Mouse (Mus musculus): ENCODE measurements around the gene Mnat1. TPM values are rescaled to one million over a fixed set of nuclear protein-coding genes. Genes with fewer than 3 reads are reported as not detected.
"Not testable (repeated sequence)": the region's sequence is repeated elsewhere in the genome, so short reads cannot be mapped to it uniquely, and the experiment has no call there.

Mnat1 gene
- 30.7 and 33.3 TPM in 2 replicates for polyA plus RNA-seq (2015; fragmentation: Nextera tagmentation; extraction: Ambion mirVana)

DNA sequence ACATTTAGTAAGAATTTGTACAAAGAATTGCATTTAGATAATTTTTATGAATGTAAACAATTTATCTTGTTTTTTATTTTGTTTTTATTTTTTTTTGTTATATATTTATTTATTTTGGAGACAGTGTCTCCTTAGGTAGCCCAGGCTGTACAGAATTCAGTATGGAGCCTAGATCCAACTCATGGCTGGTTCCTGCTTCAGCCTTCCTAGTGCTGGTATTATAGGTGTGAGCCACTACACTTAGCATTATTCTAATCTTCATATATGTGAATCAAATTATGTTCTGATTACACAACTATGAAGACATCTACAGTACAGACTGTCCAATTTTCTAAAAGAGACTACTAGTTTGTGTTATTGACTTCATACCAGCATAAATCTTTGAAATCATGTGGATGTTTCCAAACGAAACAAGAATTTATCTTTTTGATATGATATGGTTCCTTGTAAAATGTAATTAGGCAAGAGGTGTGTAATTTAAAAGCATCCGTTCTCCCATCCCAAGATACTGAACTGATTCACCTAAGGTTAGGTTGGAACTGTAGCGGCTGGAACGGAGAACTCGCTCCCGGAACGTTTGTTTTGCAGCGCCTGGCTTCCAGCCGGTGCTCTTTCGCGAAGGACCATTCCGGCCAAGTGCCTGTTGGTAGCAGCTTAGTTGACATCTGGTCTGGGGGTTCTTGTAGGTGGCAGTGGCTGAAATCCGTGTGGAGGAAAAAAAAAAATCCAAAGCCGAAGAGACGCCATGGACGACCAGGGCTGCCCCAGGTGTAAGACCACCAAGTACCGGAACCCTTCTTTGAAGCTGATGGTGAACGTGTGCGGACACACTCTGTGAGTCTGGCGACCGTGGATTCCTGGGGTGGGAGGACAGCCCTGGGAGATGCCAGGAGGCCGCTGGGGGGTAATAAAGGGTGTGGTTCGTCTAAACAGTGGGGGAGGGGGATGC lies at the start of gene Mnat1:
Gene Mnat1 (plus strand): TSS at position 625 of the 949 bp plus-strand sequence.
- H3K4me3 ChIP-seq, result peak within 1 kb of the TSS; percentile 65
- peak within 1 kb of the TSS; percentile 85 for H3K9ac ChIP-seq
- H3K27me3 ChIP-seq, result no peaks in the 10 kb centered on the region
- H3K4me1 ChIP-seq, result peaks cover 5% of the 10 kb centered on the region
- peak within 1 kb of the TSS; percentile 76 for H3K27ac ChIP-seq
- no peaks in the 10 kb centered on the region for H3K9me3 ChIP-seq
- no peak for ATAC-seq (ENCODE audit: insufficient number of reproducible peaks, low FRiP score, low TSS enrichment, low read depth)
- under 1% methylated on average over 23 of the region's 23 CpGs for WGBS
- no peaks in the 10 kb centered on the region for H3K36me3 ChIP-seq
- peak within 1 kb of the TSS; percentile 50 for H3K4me2 ChIP-seq

DNA sequence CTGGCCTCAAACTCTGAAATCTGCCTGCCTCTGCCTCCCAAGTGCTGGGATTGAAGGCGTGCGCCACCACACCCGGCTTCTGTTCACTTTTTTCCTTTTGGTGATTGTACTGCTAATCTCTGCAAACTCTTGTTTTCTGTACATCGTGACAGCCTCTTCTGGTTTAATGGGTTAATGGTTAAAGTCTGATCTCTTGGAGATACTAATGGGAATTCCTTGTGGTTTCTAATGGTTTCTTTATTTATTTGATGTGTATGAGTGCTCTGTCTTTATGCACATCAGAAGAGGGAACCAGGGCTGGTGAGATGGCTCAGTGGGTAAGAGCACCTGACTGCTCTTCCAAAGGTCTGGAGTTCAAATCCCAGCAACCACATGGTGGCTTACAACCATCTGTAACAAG lies 41.7 kb upstream of the Mnat1 start:
- not testable (repeated sequence) for H3K4me2 ChIP-seq; H3K36me3 ChIP-seq; H3K4me1 ChIP-seq; H3K9me3 ChIP-seq; H3K27me3 ChIP-seq; H3K27ac ChIP-seq; ATAC-seq (ENCODE audit: insufficient number of reproducible peaks, low FRiP score, low TSS enrichment, low read depth); H3K9ac ChIP-seq; H3K4me3 ChIP-seq
- WGBS, result 85% methylated on average over 4 of the region's 4 CpGs

DNA sequence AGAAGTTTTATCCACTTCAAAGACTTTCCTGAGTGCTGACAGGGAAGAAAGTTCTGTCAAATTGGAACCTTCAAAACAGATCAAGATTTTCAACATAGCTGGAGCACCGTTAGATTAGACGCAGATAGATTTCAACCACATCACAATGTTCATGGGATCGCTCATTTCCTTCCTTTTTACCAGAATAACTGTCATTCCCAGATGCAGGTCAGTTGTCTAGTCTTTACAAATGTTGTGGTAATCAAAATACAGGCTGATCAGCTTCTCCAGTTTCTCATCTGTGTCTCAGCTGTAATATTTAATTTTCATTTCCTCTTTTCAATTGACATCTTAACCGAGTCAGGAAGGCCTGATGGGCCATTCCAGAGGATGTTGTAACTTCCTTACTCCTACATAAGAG lies 39.7 kb upstream of the Mnat1 start:
- Histone ChIP-seq H3K9ac (no peak overlapping the region), H3K9me3 (no peaks in the 10 kb centered on the region), H3K4me2 (no peak overlapping the region), H3K27ac (no peak overlapping the region), H3K27me3 (no peaks in the 10 kb centered on the region), H3K4me1 (no peaks in the 10 kb centered on the region), H3K36me3 (no peaks in the 10 kb centered on the region), H3K4me3 (no peak overlapping the region)
- WGBS, result 74% methylated on average over 4 of the region's 4 CpGs
- ATAC-seq (ENCODE audit: insufficient number of reproducible peaks, low FRiP score, low TSS enrichment, low read depth), result no peak

DNA sequence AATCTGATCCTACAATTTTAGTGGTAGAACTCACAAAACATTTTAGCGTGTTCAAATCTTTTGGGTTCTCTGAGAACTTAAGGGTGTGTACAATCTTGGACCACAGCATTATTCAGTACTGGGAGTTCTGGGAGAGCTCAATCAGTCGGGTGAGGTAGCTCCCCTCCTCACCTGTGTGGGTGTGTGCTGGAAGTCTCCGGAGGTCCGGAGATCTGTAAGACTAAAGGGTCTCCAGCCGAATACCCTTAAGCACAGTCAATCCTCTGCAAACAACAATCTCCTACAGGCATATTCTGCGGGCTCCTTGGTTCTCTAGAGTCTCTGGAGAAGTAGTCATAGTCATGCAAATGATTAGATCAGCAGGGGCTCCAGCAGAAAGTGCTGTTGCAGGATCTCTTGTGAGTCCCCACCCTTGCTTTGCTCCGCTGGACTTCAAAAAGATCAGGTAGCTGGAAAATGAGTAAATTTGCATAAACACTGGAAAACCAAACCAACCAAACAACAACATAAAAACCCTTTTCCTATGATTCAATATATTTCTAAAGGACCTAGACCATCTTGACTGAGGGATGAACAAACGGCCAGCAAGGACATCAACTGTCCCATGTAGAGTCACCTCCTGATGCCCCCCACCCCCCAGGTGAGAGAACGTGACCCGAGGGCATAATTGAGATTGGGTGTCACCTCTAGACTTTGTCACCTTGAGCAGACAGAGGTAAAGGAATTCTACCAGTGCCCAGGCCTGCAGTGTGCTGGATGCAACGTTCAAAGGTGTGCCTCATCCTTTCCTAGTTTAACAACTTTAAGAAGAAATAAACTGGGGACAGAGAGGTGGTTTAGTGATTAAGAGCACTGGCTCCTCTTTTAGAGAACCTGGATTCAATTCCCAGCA lies 37.5 kb upstream of the Mnat1 start:
- Histone ChIP-seq H3K9me3 (no peaks in the 10 kb centered on the region), H3K4me2 (no peak overlapping the region), H3K36me3 (no peaks in the 10 kb centered on the region), H3K27me3 (no peaks in the 10 kb centered on the region), H3K27ac (no peak overlapping the region), H3K9ac (no peak overlapping the region), H3K4me3 (no peak overlapping the region), H3K4me1 (no peaks in the 10 kb centered on the region)
- ATAC-seq (ENCODE audit: insufficient number of reproducible peaks, low FRiP score, low TSS enrichment, low read depth), result no peak
- 32% methylated on average over 11 of the region's 11 CpGs for WGBS

DNA sequence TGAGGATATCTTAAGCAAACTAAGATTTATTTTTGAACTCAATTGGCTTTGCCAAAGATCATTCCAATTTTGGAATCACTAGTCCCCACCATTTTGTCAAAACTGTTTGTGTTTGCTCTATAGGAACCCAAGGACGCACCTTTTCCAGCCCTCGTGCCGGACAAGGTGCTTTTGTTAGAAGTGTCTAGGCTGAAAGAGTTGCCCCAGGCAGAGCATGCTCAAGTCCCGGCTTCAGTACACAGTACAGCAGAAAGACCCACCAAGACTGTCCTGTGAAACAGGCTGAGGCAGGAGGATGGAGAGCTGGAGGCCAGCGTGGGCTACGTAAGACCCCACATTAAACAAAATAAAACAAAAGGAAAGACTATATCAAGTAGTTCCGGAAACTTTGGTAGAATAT lies 36.4 kb upstream of the Mnat1 start:
- H3K4me1 ChIP-seq, result no peaks in the 10 kb centered on the region
- 74% methylated on average over 7 of the region's 7 CpGs for WGBS
- no peaks in the 10 kb centered on the region for H3K9me3 ChIP-seq
- H3K4me3 ChIP-seq, result no peak overlapping the region
- no peak overlapping the region for H3K27ac ChIP-seq
- no peak overlapping the region for H3K9ac ChIP-seq
- H3K27me3 ChIP-seq, result no peaks in the 10 kb centered on the region
- H3K36me3 ChIP-seq, result no peaks in the 10 kb centered on the region
- no peak overlapping the region for H3K4me2 ChIP-seq
- no peak for ATAC-seq (ENCODE audit: insufficient number of reproducible peaks, low FRiP score, low TSS enrichment, low read depth)

DNA sequence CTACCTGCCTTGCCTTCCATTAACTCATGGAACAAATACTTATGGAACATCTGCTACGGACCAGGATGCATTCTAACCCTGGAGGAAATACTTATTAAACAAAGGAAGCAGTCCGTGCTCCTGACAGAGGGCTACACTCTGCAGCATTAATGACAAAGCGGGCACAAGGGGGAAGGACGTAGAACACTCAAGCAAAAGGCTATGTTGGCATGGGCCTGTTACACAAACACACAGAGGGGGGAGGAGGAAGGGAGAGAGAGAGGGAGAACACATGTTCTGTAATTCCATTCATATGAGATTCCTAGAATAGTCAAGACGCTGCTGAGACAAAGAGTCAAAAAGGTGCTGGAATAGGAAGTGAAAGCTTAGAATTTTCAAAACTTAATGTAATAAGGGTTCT lies 35.0 kb upstream of the Mnat1 start:
- no peak for ATAC-seq (ENCODE audit: insufficient number of reproducible peaks, low FRiP score, low TSS enrichment, low read depth)
- Histone ChIP-seq H3K27me3 (no peaks in the 10 kb centered on the region), H3K36me3 (no peaks in the 10 kb centered on the region), H3K27ac (no peak overlapping the region), H3K9me3 (no peaks in the 10 kb centered on the region), H3K4me2 (no peak overlapping the region), H3K4me3 (no peak overlapping the region), H3K4me1 (no peaks in the 10 kb centered on the region), H3K9ac (no peak overlapping the region)
- 66% methylated on average over 5 of the region's 5 CpGs for WGBS

DNA sequence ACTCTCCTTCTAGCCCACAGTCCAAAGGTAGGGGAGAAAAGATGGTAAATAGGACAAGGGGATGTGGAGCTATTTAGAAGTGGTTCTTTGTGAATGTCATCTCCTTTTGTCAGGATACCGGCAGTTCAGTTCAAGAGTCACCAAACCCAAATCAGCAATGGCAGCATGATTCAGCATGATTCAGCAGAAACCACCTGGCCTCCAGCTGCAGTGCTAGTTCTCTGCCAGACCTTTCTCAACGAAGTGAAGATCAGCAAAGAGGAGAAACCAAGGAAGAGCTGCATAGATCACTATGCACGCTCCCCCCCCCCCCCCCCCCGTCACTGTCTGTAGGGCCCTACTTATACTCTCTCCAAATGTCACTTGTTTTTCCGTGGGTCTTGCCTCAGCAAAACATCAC lies 34.6 kb upstream of the Mnat1 start:
- 68% methylated on average over 5 of the region's 5 CpGs for WGBS
- Histone ChIP-seq H3K4me2 (no peak overlapping the region), H3K36me3 (no peaks in the 10 kb centered on the region), H3K27ac (no peak overlapping the region), H3K9me3 (no peaks in the 10 kb centered on the region), H3K9ac (no peak overlapping the region), H3K4me3 (no peak overlapping the region), H3K4me1 (no peaks in the 10 kb centered on the region), H3K27me3 (no peaks in the 10 kb centered on the region)
- no peak for ATAC-seq (ENCODE audit: insufficient number of reproducible peaks, low FRiP score, low TSS enrichment, low read depth)

DNA sequence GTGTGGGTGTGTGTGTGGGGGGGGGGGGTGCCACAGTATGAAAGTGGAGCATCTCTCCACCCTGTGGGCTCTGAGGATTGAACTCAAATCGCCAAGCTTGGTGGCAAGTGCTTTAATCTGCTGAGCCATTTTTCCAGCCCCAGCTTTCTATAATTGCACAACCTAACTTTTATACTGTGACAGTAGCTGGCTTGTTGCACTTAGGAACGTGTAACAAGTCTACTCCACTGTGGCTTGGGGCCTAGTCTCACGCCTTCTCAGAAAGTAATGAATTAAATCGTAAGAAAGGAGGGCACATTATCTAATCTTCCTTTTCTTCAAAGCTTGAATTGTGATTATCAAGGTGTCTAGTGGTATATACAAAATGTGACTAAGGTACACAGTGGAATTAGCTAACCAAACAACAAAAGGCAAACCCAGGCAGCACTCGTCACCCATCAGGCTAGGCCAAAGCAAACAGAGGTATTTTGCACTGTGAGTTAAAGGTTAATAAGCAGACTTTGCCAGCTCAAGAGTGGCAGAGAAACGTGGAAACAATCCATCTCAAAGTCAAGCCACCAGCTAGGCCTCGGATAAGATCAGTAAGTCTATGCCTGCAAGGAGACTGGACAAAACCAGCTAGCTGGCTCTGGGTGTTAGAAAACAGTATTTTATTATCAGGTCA lies 32.7 kb upstream of the Mnat1 start:
- Histone ChIP-seq H3K9ac (no peak overlapping the region), H3K36me3 (no peaks in the 10 kb centered on the region), H3K4me1 (no peaks in the 10 kb centered on the region), H3K4me3 (no peak overlapping the region), H3K4me2 (no peak overlapping the region), H3K27ac (no peak overlapping the region), H3K9me3 (no peaks in the 10 kb centered on the region), H3K27me3 (no peaks in the 10 kb centered on the region)
- 75% methylated on average over 7 of the region's 7 CpGs for WGBS
- ATAC-seq (ENCODE audit: insufficient number of reproducible peaks, low FRiP score, low TSS enrichment, low read depth), result no peak

DNA sequence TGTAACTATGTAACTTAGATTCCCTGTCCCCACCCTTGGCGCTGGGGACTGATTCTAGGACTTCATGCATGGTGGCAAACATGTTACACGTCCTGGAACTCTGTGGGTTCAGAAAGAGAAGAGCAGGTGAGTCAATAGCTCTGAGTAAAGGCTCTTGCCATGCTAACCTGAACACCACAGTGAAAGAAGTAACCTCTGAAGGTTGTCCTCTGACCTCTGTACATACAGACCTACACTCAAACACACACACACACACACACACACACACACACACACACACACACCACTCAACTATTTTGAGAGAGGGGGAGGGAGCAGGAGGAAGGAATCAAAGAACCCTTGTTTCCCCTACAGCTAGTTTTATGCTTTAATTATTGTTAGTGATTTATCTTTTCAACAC lies 29.3 kb upstream of the Mnat1 start:
- Histone ChIP-seq H3K4me1 (no peaks in the 10 kb centered on the region), H3K9me3 (no peaks in the 10 kb centered on the region), H3K27me3 (no peaks in the 10 kb centered on the region), H3K27ac (no peak overlapping the region), H3K4me3 (no peak overlapping the region), H3K4me2 (no peak overlapping the region), H3K9ac (no peak overlapping the region), H3K36me3 (no peaks in the 10 kb centered on the region)
- WGBS, result 74% methylated on average over 2 of the region's 2 CpGs
- no peak for ATAC-seq (ENCODE audit: insufficient number of reproducible peaks, low FRiP score, low TSS enrichment, low read depth)

DNA sequence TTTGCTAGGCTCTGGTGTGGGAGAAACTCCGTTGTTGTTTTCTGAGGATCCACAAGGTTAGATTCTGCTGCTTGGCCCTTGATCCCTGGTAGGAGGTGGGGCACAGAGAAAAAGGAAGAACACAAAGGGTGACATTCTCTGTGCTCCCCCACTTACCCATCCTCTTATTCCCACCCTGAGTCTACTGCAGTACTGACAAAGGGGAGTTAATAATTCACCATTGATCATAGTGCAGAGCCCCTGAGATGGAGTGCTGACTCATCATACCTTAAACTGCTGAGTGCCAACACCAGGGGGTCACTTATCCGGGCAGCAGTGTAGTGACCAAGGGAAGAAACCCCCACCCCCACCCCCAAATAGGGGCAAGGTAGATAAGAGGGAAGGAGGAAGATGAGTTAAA lies 28.9 kb upstream of the Mnat1 start:
- no peak for ATAC-seq (ENCODE audit: insufficient number of reproducible peaks, low FRiP score, low TSS enrichment, low read depth)
- Histone ChIP-seq H3K9ac (no peak overlapping the region), H3K9me3 (no peaks in the 10 kb centered on the region), H3K4me2 (no peak overlapping the region), H3K4me3 (no peak overlapping the region), H3K27ac (no peak overlapping the region), H3K36me3 (no peaks in the 10 kb centered on the region), H3K4me1 (no peaks in the 10 kb centered on the region), H3K27me3 (no peaks in the 10 kb centered on the region)
- WGBS, result 37% methylated on average over 2 of the region's 2 CpGs

DNA sequence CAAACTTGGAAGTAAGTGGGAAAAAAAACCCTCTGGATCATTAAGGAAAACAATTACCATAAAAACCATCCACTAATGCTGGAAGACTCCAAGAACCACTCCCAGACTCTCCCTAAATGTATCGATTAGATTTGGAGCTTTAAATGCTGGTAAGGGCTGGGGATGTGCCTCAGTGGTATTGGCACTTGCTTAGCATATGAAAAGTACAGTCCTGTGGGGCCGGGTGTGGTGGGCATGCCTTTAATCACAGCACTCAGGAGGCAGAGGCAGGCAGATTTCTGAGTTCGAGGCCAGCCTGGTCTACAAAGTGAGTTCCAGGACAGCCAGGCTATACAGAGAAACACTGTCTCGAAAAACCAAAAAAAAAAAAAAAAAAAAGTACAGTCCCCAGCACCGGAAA lies 27.3 kb upstream of the Mnat1 start:
- ATAC-seq (ENCODE audit: insufficient number of reproducible peaks, low FRiP score, low TSS enrichment, low read depth); H3K27ac ChIP-seq; H3K4me2 ChIP-seq; H3K9me3 ChIP-seq; H3K4me1 ChIP-seq; H3K27me3 ChIP-seq; H3K36me3 ChIP-seq; H3K9ac ChIP-seq; H3K4me3 ChIP-seq: not testable (repeated sequence)
- 91% methylated on average over 5 of the region's 5 CpGs for WGBS
